Mouse (Mus musculus) brown adipose tissue, adult 24 weeks (tissue): ENCODE measurements at regions not wholly inside any gene's neighbourhood (a gene's known extent, or its start where the extent isn't known, plus 50 kb on each side); places are given as distances from the start of the nearest gene placed in this dataset.

Source experiments
- H3K27ac ChIP-seq: fragments of 200-500 bp; replicated peaks from 2 replicates; pipeline ENCODE4 v1.5.1; 2012; ENCODE audit warnings: low read depth, mild to moderate bottlenecking, low read length
- H3K4me1 ChIP-seq: fragments of 200-500 bp; 2 replicates; pipeline ENCODE4 v1.6.1; 2012; ENCODE audit warnings: low read length, mixed read lengths; ENCODE audit not compliant: control insufficient read depth, insufficient read depth, insufficient read length
- H3K4me3 ChIP-seq: fragments of 200-500 bp; 2 replicates; pipeline ENCODE4 v1.5.1; 2012; ENCODE audit warnings: low read depth, mild to moderate bottlenecking, low read length, moderate library complexity; ENCODE audit not compliant: insufficient read depth

DNA sequence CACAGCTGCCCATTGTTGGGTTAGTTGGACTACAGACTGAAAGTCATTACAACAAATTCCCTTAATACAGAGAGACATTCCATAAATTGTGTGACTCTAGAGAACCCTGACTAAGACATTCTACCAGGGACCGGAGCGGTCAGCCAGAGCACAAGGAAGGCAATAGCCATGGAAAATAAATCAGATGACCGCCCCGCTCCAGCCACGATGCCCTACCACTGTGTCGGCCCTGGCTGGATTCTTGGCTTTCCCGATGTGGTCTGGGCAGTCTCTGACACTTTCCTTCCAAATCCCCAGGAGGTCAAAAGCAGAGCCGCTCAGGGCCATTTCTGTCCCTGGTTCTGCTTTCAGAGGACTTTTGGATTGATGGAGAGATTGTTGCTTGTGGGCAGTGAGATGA, 57.8 kb downstream of the Lsm3 start:
- Histone ChIP-seq H3K27ac (no peak overlapping the region), H3K4me3 (no peak overlapping the region), H3K4me1 (no peaks in the 10 kb centered on the region)

DNA sequence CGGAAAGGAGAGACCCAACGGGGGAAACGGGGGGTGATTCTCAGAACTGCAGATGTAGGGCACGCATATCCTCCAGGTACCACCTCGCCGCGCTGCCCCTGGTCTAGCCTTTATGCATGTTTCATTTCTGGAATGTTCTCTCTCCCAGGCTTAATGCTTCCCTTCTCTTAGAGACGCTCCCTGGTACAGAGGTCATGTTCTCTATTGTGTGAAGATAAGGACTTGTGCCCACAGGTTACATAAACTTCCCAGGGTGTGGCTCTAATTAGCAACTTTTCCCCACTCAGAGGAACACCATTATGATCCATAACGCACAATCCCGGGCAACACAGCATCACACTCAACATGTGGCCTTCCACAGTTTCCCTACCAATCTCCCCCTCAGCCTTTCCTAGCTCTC, 58.7 kb downstream of the Lsm3 start:
- Histone ChIP-seq H3K27ac (no peak overlapping the region), H3K4me3 (no peak overlapping the region), H3K4me1 (no peaks in the 10 kb centered on the region)

DNA sequence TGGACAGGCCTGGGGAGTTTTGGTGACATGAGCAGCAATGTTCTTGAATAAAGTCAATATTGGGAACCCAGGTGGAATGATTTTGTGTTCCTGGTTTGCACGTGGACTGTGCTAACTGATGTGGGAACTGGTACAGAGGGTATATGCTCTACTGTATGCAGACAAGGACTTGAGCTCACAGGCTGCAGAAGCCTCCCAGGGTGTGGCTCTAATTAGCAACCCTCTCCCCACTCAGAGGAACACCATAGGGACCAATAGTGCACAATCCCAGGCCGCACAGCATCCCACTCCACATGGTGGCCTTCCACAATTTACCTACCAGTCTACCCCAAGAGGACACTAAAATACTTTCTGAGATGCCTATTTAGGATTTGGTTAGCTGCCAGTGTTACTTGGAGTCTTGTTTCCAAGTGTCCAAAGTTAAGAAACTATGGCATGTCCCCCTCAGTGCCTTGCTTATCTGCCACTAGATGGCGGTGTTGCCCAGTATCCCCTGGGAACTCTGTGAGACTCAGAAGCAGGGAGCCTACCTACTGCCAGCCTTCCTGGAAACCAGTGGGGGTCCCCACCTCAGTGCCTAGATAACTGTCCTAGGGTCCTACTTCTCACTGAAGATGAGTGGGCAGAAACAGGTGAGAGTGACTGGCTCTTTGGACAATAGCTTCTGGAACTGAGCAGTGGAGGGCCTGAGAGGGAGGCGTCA, 60.1 kb downstream of the Lsm3 start:
- Histone ChIP-seq H3K27ac (no peak overlapping the region), H3K4me3 (no peak overlapping the region), H3K4me1 (0 out of 2 replicates have a peak, but pooled peaks cover 2% of the 10 kb centered on the region)

DNA sequence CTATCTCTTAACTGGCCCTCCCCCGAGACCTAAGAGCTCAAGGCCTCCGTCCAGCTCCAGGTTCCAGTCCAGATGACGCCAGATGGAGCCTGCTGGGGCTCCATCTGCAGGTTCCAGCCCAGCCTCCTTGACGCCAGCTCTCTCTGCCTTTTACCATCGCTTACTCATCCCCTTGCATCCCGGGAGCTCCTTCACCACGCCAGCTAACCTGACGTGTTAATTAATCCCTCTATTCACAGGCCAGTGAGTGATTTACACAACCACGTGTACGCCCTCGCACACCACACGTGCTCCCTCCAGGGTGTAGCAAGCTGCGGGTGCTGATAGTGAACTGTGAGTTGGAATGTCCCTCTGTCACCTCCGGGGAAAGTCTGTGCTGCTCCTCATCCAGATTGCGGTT, 61.2 kb downstream of the Lsm3 start:
- no peak overlapping the region for H3K27ac ChIP-seq
- H3K4me3 ChIP-seq: no peak overlapping the region
- H3K4me1 ChIP-seq: peaks cover 10% of the 10 kb centered on the region

DNA sequence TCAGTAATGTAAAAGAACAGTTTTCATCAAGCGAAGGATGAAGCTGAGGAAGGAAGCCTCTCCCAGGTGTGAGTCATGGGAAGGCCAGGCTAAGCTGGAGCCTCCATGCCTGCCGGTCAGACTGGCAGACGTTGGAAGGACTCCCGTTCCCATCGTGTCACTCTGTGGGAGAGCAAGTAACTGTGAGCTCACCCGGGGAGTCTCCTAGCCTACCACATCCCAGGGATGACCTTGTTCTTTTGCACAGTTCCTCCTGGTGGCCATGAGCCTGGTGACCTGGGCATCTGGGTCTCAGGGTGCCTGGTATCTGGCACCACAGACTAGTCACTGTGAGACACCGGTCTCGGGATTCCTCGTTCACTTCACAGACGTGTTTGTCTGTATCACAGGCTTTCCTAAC, 63.9 kb downstream of the Lsm3 start:
- H3K4me3 ChIP-seq: no peak overlapping the region
- H3K27ac ChIP-seq: no peak overlapping the region
- H3K4me1 ChIP-seq: peaks cover 17% of the 10 kb centered on the region

DNA sequence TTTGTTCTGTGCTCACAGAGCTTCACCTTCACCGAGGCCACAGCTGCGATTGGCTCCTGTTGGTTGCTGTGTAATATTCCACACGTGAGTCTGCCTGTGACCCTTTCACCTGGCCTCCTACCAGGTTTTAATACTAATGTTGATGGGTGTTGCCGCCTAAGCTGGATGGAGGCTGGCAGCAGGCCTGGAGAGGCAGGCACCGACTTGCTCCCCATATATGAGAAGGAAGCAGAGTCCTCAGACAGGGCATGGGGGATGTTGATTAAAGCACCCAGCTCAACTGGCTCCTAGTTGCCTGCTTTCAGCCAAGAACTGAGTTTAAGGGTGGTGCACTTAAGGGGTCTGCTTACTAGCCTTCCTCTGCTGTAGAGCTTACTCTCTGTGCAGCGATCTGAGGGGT, 64.9 kb downstream of the Lsm3 start:
- Histone ChIP-seq H3K4me1 (peaks cover 24% of the 10 kb centered on the region), H3K27ac (peak overlapping the region; percentile 91; the same call in 1 of the 2 replicates), H3K4me3 (no peak overlapping the region)

DNA sequence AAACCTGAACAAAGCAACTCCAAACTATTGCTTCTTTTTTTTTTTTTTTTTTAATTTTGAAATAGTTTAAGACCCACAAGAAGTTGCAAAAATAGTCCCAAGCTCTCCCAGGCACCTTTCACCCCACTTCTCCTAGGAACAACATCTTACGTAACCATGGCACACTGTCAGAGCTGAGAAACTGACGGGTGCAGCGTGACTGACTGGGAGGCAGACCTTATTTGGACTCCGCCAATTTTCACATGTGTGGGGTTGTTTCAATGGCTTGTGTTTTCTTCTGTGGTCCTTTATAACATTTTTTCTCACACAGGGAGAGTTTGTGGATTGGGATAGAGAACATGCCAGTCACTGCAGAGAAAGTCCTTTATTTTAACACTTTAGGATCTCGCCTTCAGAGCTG, 66.6 kb downstream of the Lsm3 start:
- Histone ChIP-seq H3K4me1 (peaks cover 30% of the 10 kb centered on the region), H3K27ac (peak overlapping the region; percentile 96), H3K4me3 (no peak overlapping the region)

DNA sequence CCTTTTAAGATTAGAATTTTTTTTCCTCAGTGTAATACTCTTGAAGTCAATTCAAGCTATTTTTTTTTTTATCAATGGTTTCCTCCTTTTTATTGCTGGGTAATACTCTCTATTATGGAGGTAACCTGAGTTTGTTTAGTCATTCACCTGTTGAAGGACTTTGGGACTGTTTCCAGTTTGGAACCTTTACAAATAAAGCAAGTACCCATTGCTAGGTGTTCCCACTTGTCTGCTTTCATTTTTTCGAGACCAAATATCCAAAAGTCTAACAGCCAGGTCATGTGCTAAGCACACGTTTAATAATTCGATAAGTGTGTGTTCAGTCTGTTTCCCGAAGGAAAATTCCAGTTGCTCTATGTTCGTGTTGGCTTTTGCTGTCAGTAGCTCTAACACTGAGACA, 67.6 kb downstream of the Lsm3 start:
- H3K4me3 ChIP-seq: no peak overlapping the region
- H3K4me1 ChIP-seq: peaks cover 30% of the 10 kb centered on the region
- peak overlapping the region; percentile 46 for H3K27ac ChIP-seq

DNA sequence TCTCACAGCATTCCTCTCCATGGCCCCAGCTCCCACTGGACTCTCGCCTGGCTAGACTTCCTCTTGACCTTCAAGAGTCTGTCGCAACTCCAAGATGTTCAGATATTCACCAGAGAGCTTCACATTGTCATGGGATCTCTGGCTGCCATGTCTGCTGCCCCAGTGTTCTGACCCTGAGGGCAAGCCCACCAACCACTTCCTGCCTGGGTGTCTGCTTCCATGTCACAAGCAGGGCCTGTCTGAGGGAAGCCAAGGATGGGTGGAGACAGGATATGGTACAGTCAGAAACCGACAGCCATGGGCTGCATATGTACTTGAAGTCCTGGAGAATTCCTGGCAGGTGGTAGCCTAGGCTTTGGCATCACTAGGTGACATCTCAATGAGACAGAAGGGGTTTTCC, 69.8 kb downstream of the Lsm3 start:
- peak overlapping the region; percentile 60 for H3K27ac ChIP-seq
- peaks cover 33% of the 10 kb centered on the region for H3K4me1 ChIP-seq
- no peak overlapping the region for H3K4me3 ChIP-seq

DNA sequence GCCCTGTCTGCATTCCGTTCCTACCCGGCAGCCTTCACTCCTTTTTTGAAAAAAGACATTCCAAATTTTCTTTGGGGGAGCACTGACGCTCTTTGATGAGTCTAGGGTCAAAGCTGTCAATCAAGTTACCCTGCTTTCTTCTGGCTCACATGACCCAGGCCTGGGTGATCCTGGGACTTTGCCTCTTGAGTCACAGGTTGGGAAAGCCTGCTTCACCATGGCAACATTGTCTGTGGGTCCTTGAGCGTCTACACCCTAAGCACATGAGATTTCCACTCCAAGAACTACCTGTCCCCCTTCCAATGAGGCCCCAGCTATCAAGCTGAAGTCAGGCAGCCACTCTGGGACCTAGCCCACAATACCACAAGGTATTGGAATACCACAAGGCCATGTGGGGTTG, 73.5 kb downstream of the Lsm3 start:
- 0 out of 2 replicates have a peak overlapping the region, but pooled peaks have one; percentile 14 for H3K27ac ChIP-seq
- peaks cover 24% of the 10 kb centered on the region for H3K4me1 ChIP-seq
- H3K4me3 ChIP-seq: no peak overlapping the region

DNA sequence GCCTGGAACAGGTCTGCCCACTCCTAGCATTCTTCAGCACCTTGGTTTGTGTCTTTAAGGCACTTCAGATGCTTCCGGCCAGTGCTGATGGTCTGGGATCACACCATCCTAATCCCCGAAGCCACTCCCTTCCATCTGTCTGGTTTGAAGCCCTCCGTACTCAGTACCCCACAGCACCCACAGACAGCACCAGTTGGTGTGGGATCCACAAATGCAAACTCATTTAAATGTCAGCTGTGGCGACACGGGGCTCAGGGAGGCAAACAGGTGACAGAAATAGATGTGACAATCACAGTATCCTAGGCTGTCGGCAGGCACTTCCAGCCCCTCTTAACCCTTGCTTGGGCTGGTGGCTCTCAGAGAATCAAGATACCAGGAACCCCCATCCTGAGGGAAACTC, 74.7 kb downstream of the Lsm3 start:
- Histone ChIP-seq H3K4me3 (no peak overlapping the region), H3K27ac (peak overlapping the region; percentile 78; the same call in 1 of the 2 replicates), H3K4me1 (peaks cover 16% of the 10 kb centered on the region)

DNA sequence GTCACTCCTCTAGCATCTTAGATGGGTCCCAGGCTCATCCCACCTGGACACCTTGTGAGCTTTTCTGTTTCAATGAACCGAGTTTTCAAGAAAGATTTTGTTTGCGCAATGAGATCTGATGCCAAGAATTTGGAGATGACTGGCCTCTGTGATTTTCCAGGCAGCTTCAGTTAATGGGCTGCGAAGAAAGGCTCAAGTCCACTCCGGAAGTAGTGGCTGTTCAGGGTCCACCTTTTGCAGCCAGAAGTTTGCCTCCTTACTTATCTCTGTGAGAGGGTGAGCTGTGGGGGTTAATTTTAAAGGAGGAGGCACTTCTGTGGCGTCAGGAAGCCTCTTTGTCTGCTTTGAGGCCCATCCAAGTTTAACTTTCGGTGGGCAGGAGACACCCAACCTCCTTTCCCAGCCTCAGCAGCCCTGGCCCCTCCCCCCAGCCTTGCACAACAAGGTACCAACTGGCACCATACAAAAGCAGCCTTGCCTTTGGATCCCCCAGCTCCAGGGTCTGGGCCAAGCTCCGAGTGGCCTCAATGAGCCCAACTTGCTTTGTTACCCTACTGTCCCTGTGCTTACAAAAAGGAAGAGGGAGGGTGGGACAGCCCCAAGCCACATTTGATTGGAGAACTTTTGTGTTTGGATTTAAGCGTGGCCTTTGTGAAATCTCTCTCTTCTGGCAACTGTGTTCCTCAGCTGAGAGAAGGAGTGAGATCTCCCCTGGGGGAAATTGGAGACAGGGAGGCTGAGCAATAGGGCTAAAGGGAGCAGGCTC, 75.3 kb downstream of the Lsm3 start:
- H3K4me3 ChIP-seq: no peak overlapping the region
- H3K27ac ChIP-seq: peak overlapping the region; percentile 78
- H3K4me1 ChIP-seq: peaks cover 11% of the 10 kb centered on the region

DNA sequence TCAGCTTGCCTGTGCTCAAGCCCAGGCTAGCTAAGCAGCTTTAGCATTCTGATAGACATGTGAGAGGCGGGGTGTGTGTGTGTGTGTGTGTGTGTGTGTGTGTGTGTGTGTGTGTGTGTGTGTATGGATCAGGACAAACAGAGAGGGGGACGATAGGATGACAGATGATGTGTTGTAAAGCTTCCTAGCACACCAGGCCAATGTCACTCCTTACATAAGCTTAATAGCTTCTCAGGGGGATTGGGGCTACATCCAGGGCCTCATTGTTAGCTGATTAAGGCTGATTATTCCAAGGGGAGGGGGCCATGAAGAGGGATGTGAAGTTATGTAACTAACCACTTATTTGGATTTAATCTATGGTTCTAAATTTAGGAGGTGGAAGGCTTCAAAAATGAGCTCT, 76.9 kb downstream of the Lsm3 start:
- peak overlapping the region; percentile 84; the same call in 1 of the 2 replicates for H3K27ac ChIP-seq
- H3K4me3 ChIP-seq: no peak overlapping the region
- peaks cover 9% of the 10 kb centered on the region for H3K4me1 ChIP-seq

DNA sequence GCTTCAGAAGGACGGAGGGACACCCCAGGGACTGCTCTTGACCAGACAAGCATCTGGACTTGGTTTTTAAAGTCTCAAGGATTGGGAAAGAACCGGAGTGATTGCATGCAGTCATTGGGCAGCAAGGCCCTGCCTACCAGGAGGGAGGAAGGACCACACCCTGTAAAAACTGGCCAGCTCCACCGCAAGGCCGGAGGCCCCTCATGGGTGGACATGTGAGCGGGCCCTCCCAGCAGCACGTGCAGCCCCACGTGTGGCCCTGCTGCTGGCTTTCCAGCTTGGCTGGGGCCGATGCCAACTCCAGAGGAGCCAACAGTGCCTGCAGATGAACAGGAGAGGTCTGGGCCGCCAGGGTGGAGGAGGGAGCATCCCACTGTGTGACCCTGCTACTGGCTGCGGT, 83.2 kb downstream of the Lsm3 start:
- peak overlapping the region; percentile 49 for H3K27ac ChIP-seq
- peak overlapping the region; percentile 18; the same call in 1 of the 2 replicates for H3K4me3 ChIP-seq
- peaks cover 18% of the 10 kb centered on the region for H3K4me1 ChIP-seq

DNA sequence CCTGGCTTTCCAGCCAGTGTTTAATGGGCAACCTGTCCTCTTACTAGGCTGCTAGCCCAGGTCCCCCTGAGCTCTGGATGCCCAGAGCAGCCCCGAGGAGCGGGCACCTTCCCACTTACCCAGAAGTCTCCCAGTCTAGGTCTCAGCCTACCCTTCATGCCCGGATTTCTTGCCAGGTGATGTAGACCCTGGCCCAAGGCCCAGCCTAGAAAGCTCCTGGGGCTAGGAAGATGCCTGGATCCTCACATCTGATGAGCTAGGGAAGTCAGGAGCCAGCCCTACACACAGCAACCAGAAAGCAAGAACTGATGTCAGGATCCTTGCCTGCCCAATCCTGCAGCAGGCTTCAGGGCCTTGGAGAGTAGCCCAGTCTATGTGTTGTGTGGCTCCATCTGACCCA, 83.7 kb upstream of the Slc6a6 start:
- H3K27ac ChIP-seq: no peak overlapping the region

More for the DNA sequence above, 83.7 kb upstream of the Slc6a6 start:
- no peak overlapping the region for H3K4me3 ChIP-seq
- H3K4me1 ChIP-seq: peaks cover 18% of the 10 kb centered on the region
